Mouse (Mus musculus) kidney, embryonic 14.5 days (tissue): ENCODE data around the gene Msln. TPM values are rescaled to one million over a fixed set of nuclear protein-coding genes. Genes with fewer than 3 reads are reported as not detected.

Experiments used
- ATAC-seq: fragments of 200-750 bp; cut with Nextera tagmentation; 2 replicates; pipeline ENCODE4 v1.8.0; 2017; ENCODE audit warnings: moderate number of reproducible peaks, mild to moderate bottlenecking, moderate TSS enrichment, moderate library complexity; ENCODE audit not compliant: low FRiP score, low TSS enrichment
- H3K27ac ChIP-seq: fragments of 300-500 bp; sonication (generic); 2 replicates; pipeline ENCODE4 v1.5.1; 2014; ENCODE audit warnings: low read depth, mild to moderate bottlenecking, low read length, moderate library complexity, mixed read lengths
- H3K27me3 ChIP-seq: fragments of 300-500 bp; sonication (generic); 2 replicates; pipeline ENCODE4 v1.6.1; 2014; ENCODE audit warnings: mild to moderate bottlenecking, low read length; ENCODE audit not compliant: control insufficient read depth, insufficient read depth
- H3K36me3 ChIP-seq: fragments of 300-500 bp; sonication (generic); 2 replicates; pipeline ENCODE4 v1.6.1; 2014; ENCODE audit warnings: low read length, mixed read lengths; ENCODE audit not compliant: control insufficient read depth, insufficient read depth
- H3K4me1 ChIP-seq: fragments of 300-500 bp; sonication (generic); 2 replicates; pipeline ENCODE4 v1.6.1; 2014; ENCODE audit warnings: low read length, mixed read lengths; ENCODE audit not compliant: control insufficient read depth, insufficient read depth
- H3K4me2 ChIP-seq: fragments of 300-500 bp; sonication (generic); replicated peaks from 2 replicates; pipeline ENCODE4 v1.6.1; 2014; ENCODE audit warnings: low read depth, mild to moderate bottlenecking, low read length
- H3K4me3 ChIP-seq: fragments of 300-500 bp; sonication (generic); 2 replicates; pipeline ENCODE4 v1.5.1; 2014; ENCODE audit warnings: mild to moderate bottlenecking, low read length
- H3K9ac ChIP-seq: fragments of 300-500 bp; sonication (generic); 2 replicates; pipeline ENCODE4 v1.6.1; 2014; ENCODE audit warnings: low read depth, mild to moderate bottlenecking, low read length, moderate library complexity
- H3K9me3 ChIP-seq: fragments of 300-500 bp; sonication (generic); 2 replicates; pipeline ENCODE4 v1.6.1; 2016; ENCODE audit warnings: low read length; ENCODE audit not compliant: control insufficient read depth
- WGBS: fragments of 180-500 bp; shearing (Covaris S2); extraction: QIAGEN DNeasy Blood & Tissue Kit; methylation state at CpG from one replicate; pipeline ENCODE4 v1.1.7; 2014; 5-methylcytosine and 5-hydroxymethylcytosine counted together
- polyA plus RNA-seq: library from polyadenylated mRNA; unstranded; fragments of >200 nt; fragmentation: Nextera tagmentation; extraction: Ambion mirVana; gene quantifications from 2 replicates; pipeline ENCODE4 v1.2.1, GENCODE M21; 2014

The Msln gene
- polyA plus RNA-seq, 1 experiment from 2014 or later = 3.3 TPM

DNA sequence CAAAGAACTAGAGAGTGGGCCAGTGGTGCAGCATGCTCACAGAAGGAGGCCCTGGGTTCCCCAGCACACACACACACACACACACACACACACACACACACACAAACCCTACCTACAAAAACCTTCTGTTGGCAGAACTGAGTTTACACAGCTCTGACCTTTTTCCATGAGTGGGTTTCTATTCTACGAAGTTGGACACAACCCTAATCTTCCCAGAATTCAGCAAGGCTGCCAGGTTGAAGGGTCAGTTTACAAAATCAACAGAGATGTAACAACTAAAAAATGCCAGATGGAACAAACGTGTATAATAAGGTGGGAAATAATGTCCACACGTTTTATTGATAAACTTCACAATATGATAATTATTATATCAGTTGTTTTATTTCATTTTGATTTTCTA lies 3.5 kb upstream of the Msln start:
- H3K4me2 ChIP-seq = no peak overlapping the region
- ATAC-seq = no peak
- whole genome bisulfite sequencing = 57% methylated on average over 3 of the region's 3 CpGs
- H3K4me1 ChIP-seq = no peaks in the 10 kb centered on the region; the same call in 1 of the 2 replicates
- no peak overlapping the region for H3K9ac ChIP-seq
- H3K27ac ChIP-seq = no peak overlapping the region
- no peaks in the 10 kb centered on the region for H3K9me3 ChIP-seq
- H3K36me3 ChIP-seq = no peaks in the 10 kb centered on the region
- H3K27me3 ChIP-seq = no peaks in the 10 kb centered on the region
- no peak overlapping the region for H3K4me3 ChIP-seq

GRCm38 (mm10) chr17:25756378-25757242 lies 2.4 kb upstream of the Msln start:
- H3K27me3 ChIP-seq = no peaks in the 10 kb centered on the region
- no peak for ATAC-seq
- H3K4me1 ChIP-seq = no peaks in the 10 kb centered on the region; the same call in 1 of the 2 replicates
- H3K9me3 ChIP-seq = no peaks in the 10 kb centered on the region
- WGBS = 75% methylated on average over 9 of the region's 9 CpGs
- no peak overlapping the region for H3K4me2 ChIP-seq
- H3K36me3 ChIP-seq = no peaks in the 10 kb centered on the region
- no peak overlapping the region for H3K4me3 ChIP-seq
- H3K27ac ChIP-seq = no peak overlapping the region
- no peak overlapping the region for H3K9ac ChIP-seq

DNA sequence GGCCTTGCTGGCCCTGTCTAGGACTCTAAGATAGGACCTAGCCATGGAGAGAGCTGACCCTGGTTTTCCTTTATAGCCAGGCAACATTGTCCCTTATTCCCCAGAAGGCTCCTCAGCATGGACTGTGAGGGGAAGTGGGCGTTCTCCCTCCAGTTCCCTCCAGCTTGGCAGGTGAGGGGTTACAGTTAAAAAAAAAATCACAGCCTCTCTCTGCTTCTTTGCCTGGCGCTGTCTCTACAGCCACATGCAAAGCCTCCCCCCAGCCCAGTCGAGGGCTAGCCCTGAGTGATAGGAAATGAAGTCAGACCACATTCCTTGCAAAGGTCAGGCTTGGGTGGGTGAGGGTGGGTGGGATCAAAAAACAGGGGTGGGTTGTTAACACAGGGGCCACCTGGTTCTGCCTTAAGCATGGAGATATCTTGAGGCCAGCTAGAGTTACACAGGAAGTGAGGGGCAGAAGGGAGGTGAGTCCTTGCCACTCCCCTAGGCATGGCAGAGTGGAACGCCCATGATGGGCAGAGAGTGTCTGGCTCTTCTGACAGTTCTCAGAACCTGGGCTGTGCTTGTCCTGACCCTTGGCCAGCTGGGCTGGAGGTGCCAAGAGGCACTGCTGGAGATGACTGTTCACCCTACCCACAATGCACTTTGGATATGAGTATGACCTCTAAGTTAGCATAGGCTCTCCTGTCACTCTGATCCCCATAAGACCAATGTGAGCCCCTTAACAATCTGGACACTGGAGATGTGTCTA lies 1.6 kb upstream of the Msln start:
- H3K9me3 ChIP-seq = no peaks in the 10 kb centered on the region
- H3K27ac ChIP-seq = no peak overlapping the region
- H3K36me3 ChIP-seq = no peaks in the 10 kb centered on the region
- no peak overlapping the region for H3K4me2 ChIP-seq
- no peak overlapping the region for H3K9ac ChIP-seq
- no peaks in the 10 kb centered on the region; the same call in 1 of the 2 replicates for H3K4me1 ChIP-seq
- ATAC-seq = peak; percentile 58
- H3K27me3 ChIP-seq = no peaks in the 10 kb centered on the region
- WGBS = 28% methylated on average over 4 of the region's 4 CpGs
- no peak overlapping the region for H3K4me3 ChIP-seq

DNA sequence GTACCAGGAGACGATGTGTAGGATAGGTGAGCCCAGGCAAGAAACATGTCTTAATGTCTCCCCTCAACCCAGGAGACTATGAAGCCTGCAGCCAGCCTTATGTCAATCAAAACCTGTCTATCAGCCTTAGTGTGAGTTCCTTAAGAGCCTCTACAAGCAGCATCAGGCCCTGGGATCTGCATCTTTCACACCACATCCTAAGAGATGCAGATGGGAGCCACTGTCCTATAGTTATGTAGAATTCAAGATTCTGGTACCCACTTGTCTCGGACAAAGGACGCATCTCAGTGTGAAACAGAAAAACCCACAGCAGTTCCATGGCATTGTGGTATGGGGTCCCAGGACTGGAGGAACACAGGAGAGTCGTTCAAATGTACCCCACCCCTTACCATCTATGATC lies 908 bp upstream of the Msln start:
- no peaks in the 10 kb centered on the region for H3K36me3 ChIP-seq
- no peak overlapping the region for H3K27ac ChIP-seq
- no peaks in the 10 kb centered on the region for H3K9me3 ChIP-seq
- no peak for ATAC-seq
- H3K4me1 ChIP-seq = no peaks in the 10 kb centered on the region; the same call in 1 of the 2 replicates
- WGBS = 87% methylated on average over 4 of the region's 4 CpGs
- no peak overlapping the region for H3K4me3 ChIP-seq
- no peak overlapping the region for H3K4me2 ChIP-seq
- H3K9ac ChIP-seq = no peak overlapping the region
- H3K27me3 ChIP-seq = no peaks in the 10 kb centered on the region

DNA sequence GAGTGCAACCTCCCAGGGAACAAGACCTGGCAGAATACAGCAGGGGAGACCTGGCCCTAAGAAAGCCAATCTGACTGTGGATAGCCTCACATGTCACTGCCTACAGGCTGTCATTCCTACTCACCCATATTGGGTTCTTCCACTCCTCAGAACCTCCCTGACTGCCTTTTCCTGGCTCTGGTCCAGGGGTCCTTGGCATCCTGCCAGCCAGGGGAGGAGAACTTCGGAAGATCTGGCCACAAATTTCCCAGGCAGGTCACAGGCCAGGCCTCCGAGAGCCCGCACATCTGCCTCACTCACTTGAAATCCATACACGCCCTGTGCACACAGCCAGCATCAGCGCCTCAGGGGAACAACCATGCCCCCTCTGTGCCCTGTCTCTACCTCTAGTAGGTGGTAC lies 2.7 kb downstream of the Msln start:
- Histone ChIP-seq H3K9ac (no peak overlapping the region), H3K27me3 (no peaks in the 10 kb centered on the region), H3K36me3 (no peaks in the 10 kb centered on the region), H3K4me3 (no peak overlapping the region), H3K4me2 (no peak overlapping the region), H3K9me3 (no peaks in the 10 kb centered on the region), H3K27ac (no peak overlapping the region), H3K4me1 (no peaks in the 10 kb centered on the region; the same call in 1 of the 2 replicates)
- no peak for ATAC-seq
- 34% methylated on average over 5 of the region's 5 CpGs for WGBS

DNA sequence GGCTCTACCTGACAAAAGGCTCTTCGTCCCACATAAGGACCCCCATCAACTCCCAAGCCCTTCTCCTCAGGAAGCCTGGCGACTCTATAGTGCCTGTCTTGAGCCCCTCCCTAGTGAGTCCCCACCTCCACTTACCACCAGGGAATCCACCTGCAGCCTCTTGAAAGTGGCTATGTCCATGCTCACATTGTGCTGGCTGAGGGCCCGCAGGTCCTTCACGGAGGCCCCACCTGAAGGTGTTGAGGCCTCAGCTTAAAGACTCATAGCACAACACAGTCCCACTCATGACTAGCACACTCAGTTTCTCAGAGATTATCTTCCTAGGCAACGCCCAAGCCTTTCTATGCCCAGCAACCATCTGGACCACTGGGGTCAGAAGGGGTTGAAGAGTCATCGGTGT lies 4.9 kb downstream of the Msln start:
- H3K36me3 ChIP-seq = no peaks in the 10 kb centered on the region
- 88% methylated on average over 6 of the region's 6 CpGs for WGBS
- no peak overlapping the region for H3K4me3 ChIP-seq
- ATAC-seq = no peak
- H3K27ac ChIP-seq = no peak overlapping the region
- H3K27me3 ChIP-seq = no peaks in the 10 kb centered on the region
- H3K4me2 ChIP-seq = no peak overlapping the region
- no peaks in the 10 kb centered on the region for H3K4me1 ChIP-seq
- H3K9ac ChIP-seq = no peak overlapping the region
- no peaks in the 10 kb centered on the region for H3K9me3 ChIP-seq

DNA sequence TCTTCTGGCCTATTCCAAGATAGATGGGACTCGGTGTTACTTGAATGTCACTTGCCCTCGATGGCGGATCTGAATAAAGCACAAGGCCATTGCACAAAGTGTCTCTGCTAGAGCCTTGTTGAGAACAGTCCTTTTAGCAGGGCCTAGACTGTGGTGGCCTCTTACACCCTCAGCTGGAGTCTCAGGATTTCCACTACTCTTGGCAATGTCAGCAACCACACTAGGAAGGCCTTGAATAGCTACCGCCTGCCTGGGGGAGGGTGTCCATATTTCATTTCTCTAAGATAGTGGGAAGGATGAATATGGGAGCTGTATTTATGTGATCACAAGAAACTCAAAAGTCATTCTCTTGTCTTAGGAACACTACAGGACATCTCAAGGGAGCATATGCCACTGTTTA lies 5.9 kb downstream of the Msln start:
- Histone ChIP-seq H3K4me2 (no peak overlapping the region), H3K27ac (no peak overlapping the region), H3K36me3 (no peaks in the 10 kb centered on the region), H3K4me1 (no peaks in the 10 kb centered on the region), H3K9ac (no peak overlapping the region), H3K9me3 (no peaks in the 10 kb centered on the region), H3K4me3 (no peak overlapping the region), H3K27me3 (no peaks in the 10 kb centered on the region)
- no peak for ATAC-seq
- 84% methylated on average over 4 of the region's 4 CpGs for WGBS

DNA sequence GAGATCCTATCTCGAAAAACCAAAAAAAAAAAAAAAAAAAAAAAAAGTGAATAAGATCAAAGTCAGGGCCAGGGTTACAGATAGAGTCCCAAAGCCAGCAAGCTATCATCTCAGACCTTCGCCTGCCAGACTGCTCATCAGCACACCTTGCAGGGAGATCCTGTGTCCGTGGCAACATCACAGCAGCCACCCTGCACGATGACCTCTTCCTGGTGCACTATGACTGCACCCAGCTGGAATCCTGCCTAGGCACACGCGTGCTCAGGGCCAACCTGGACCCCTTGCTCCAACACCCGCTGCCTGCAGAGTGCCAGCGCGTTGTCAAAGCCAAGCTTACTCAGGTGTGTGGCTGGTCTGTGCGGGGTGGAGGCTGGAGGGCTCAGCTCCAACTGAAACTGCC lies 9.9 kb downstream of the Msln start:
- H3K4me3 ChIP-seq = no peak overlapping the region
- no peaks in the 10 kb centered on the region for H3K4me1 ChIP-seq
- no peak for ATAC-seq
- no peaks in the 10 kb centered on the region for H3K9me3 ChIP-seq
- H3K4me2 ChIP-seq = no peak overlapping the region
- no peaks in the 10 kb centered on the region for H3K36me3 ChIP-seq
- no peak overlapping the region for H3K9ac ChIP-seq
- 83% methylated on average over 10 of the region's 10 CpGs for WGBS
- H3K27me3 ChIP-seq = no peaks in the 10 kb centered on the region
- no peak overlapping the region for H3K27ac ChIP-seq

DNA sequence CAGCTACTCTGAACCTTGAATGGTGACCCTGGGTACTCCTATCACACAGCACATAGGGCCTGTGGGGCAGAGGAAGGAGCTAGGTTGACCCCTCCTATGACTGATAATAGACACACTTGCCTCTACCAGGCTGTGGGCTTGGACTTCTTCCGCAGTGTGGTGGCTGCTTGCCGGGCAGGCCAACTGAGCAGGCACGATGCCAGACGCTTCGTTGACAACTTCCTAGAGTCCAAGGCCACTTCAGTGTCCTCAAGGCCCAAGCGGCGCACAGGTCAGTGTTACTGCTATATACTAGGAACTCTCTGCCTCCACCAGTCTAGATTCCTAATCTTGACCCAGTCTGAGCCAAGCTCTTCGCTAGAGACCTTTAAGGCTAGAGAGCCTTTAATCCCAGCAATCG lies 10.3 kb downstream of the Msln start:
- Histone ChIP-seq H3K4me2 (no peak overlapping the region), H3K4me1 (no peaks in the 10 kb centered on the region), H3K9ac (no peak overlapping the region), H3K4me3 (no peak overlapping the region), H3K27me3 (no peaks in the 10 kb centered on the region), H3K27ac (no peak overlapping the region), H3K36me3 (no peaks in the 10 kb centered on the region), H3K9me3 (no peaks in the 10 kb centered on the region)
- no peak for ATAC-seq
- 92% methylated on average over 9 of the region's 9 CpGs for WGBS
